Mouse (Mus musculus): ENCODE measurements around the gene Rragc.

DNA sequence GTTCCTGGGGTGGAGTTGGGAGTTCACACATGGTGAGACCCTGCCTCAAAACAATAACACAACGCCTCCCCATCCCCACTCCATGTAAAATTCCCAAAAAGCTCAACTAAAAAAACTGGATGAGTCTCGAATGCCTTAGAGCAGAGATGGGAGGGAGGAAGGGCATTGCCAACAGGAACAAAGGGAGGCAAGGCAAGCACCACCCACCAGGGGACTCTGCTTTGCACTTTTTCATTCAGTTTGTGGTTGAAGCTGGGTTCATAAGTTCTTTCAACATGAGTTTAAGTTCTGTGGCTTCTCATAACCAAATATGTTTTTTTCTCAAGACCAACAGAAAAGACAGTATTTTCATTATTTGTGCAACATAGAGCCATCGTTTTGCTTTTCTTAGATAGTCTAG is 13.8 kb upstream of the Rragc start:
- TF ChIP-seq POLR2A (IDR thresholded peaks at IDR 0.05; ENCODE audit: insufficient read depth, low read depth, low read length) (no peak), CTCF (IDR thresholded peaks at IDR 0.05) (no peak)
